Mouse (Mus musculus) cerebral cortex, adult 2 months (tissue): ENCODE measurements around the gene Otud7b.

ENCODE experiments used
- WGBS: fragments of 180-500 bp; shearing (Covaris S2); methylation state at CpG from one replicate; pipeline ENCODE4 v1.1.7; 2018; 5-methylcytosine and 5-hydroxymethylcytosine counted together

Otud7b gene

DNA sequence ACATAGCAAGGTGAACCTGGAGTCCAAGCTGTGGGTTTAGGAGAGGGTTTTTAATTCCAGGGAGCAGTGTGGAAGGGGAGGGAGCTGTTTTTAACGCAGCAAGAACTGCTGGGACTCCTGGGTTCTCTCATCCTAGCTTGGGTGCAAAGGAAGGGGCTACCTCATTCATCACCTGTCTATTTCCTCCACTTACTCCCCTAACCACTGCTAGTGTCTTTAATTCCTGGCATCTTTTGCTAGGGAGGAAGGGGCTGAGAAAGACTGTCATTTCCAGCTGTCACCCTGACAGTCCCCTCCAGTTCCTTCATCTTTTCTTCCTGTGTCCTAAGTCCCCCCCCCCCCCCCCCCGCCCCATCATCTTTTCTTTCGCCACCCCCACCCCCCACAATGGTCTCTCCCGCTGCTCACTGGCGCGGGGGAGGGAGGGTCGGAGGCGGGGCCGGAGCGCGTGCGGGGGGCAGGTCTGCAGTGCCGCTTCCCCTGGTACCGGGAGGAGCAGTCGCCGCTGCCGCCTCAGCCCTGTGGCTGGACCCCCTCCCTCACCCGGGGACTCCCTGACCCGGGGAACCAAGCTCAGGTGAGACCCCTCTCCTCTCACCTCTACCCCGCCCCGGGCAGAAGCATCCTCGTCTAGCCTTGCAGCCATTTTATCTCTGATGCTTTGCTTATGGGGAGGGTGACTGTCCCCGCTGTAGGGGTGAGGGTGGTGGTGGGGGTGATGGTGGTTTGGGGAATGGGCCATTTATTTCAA, 76.6 kb downstream of the Otud7b start, which contains the start of gene Sv2a:
TSS of gene Sv2a (plus strand) at position 425 of the 751 bp plus-strand sequence.
- WGBS, result 2% methylated on average over 19 of the region's 23 CpGs

DNA sequence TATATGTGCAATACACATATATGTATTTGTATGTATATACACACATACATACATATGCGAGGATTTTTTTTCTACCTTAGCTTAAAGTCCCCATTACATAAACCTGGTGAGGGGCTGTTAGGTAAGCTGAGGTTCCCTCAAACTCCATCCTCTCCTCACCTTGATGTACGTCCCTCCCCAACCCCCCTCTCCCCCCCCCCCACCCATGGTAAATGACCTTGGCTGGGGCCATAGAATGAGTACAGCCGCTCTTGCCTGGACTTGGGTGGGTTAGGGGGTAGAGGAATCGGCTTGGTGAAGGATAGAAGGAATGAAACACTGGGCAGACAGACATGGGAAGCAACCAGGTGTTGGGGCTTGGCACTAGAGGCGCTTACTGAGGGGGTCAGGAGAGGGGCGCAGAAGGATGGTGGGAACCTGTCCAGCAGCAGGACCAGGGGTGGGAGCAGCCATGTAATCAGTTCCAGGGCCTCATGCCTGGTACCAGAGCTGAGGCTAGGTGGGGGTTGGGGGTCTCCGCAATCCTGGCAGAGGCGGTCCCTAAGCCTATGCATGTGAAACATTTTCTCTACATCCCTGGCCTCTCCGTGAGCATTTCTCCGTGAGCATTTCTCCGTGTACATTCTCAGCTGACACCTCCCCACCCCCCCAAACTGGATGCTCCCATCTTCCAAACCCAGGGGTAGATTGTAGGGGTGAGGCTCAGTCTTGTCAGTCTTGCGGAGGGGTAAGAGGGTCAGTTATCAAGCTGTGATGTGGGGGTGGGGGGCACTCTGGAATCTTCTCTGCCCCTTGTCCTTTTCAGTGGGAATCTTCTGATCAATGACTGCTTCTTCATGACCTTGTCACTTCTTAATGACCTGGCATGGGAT, 77.4 kb downstream of the Otud7b start:
- WGBS, result 20% methylated on average over 12 of the region's 12 CpGs

DNA sequence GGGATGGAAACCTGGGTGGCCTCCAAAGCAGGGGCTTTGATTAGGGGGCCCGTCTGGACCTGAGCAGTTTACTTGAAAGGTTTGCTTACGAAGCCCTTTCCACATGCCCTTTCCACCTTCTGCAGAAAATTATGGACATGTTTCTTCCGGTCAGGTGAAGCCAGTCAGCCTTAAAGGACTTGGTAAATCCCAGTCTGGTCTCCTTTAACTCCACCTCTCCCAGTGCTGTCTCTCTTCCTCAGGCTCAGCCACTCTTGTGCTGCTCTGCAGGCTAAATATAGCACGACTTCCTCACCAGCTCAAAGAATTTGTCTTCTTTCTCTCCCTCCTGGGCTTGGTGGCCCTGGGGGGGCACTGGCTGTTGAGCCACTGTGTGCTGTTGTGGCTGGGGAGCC, 78.1 kb downstream of the Otud7b start:
- 9% methylated on average over 4 of the region's 4 CpGs for WGBS

DNA sequence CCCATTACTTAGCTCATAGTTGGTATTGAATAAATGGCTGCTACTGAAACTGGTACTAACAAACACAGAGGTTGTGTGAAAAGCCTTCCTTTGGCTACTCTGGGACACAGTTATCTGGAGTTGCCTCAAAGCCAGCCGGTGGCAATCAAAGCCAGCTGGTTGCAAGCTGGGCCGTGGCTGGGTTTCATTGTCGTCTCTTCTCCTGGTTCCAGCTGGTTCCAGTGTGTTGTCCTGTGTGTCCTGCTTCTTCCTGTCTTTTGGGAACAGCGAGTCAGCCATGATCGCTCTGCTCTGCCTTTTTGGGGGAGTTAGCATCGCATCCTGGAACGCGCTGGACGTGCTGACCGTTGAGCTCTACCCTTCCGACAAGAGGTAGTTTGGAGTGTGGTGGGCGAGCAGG, 88.7 kb downstream of the Otud7b start:
- WGBS, result 49% methylated on average over 12 of the region's 12 CpGs

DNA sequence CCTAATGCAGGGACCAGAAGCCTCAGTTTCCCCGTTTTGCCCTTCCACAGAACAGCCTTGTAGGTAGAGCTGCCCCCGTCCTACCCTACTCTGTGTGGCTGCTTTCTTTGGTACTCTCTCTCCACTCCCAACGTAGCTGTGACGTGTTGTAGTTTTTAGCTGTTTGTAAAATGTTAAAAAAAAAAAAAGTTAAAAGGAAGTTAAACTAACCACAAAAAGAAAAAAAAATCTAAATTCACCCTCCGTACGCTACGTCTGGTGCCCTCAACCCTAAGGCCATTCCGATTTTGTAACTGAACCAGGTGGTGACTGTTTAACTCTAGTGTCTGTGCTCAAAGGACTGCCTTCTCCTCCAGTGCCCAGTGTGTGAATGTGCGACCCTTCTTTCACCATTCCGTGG, 90.6 kb downstream of the Otud7b start:
- WGBS, result 79% methylated on average over 10 of the region's 10 CpGs

DNA sequence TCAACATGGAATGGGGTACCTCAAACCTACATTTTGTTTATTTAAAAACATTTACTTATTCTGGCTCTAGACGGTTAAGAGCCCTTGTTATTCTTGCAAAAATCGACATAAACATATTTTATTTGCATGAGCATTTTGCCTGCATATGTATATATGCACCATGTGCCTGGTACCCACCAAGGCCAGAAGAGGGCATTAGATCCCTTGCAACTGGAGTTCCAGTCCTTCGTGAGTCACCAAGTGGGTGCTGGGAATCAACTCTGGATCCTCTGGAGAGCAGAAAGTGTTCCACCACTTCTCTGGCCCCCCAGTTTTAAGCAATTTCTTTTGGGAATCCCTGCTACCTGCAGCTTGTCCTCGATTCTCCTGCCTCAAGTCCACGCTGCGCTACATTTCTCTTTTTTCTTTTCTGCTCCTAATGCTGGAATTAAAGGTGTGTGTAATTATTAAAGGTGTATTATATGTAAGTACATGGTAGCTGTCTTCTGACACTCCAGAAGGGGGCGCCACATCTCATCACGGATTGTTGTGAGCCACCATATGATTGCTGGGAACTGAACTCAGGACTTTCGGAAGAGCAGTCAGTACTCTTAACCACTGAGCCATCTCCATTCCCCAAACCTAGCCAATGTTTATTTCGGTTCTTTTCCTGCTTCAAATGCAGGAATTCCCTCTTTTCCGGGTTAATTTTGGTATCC, 91.4 kb downstream of the Otud7b start:
- 79% methylated on average over 11 of the region's 11 CpGs for WGBS

DNA sequence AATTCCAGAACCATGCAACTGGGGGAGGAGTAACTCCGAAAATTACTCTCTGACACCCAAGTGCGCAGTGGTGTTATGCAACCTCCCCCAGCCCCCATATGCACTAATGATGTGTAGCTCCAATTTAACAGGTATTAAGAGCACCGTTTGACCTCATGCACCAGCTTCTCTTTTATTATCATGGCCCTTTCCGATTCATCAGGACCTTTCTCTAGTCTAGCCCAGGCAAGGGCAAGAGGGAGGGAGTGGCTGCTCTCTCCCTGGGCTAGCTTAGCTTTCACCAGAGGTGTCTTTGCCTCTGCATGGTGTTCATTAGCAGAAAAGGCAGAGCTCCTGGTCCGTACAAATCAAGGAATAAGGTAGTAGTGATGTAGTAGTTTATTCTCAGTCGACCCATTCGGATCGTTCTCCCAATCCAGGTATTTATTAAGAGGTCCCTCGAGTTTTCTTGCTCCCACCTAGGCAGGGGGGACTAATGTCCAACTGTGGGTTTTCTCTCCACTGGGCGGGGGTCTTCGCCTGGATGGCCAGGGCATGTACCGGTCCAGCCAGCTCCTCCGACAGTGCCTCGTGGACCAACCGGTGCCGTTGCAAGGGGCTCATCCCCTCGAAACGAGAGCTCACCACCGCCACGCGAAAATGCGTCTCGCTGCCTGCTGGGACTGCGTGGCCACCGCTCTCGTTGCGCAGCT, 92.3 kb downstream of the Otud7b start:
- 12% methylated on average over 27 of the region's 27 CpGs for WGBS

DNA sequence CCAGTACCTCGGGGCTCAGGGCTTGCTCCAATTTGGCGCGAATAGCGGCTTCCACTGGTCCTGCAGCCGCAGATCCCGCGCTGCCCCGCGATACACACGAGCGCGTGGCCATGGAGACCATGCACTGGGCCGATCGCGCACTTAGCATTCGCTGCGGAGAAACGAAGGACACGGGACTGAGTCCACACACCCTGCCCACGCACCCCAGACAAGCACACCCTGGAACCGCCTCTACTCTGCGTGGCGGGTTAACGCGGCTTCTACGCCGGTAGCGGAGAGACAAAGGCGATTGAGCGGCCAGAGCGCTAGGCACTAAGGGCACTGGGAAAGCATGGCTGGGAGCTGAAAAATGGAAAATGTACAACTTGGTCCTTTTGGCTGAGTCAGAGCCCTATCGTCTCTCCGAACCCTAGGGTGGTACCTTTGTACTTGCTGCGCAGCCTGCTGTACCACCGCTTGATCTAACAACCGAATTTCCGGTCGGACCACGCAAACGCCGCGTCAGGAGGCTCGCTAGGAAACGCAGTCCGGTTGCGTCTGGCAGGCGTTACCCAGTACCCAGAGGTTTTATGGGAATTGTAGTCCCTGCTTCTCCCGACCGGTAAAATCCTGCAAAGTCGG, 92.9 kb downstream of the Otud7b start:
- WGBS, result under 1% methylated on average over 50 of the region's 50 CpGs

DNA sequence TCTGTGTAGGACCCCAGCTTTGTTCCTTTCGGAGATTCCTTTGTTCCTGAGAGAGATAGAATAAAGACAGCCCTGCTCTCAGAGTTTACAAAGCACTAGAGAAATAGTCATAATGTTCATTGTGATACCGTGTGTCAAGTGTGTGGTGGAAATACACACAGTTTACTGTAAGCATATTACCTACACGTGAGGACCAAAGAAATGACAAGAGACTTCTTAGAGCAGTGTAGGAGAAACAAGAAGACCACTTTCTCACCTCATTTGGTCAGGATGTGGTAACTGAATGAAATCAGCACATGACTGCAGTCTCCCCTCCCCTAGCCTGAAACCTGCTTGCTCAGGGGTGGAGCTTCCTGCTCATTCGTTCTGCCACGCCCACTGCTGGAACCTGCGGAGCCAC, 93.9 kb downstream of the Otud7b start:
- 4% methylated on average over 6 of the region's 6 CpGs for WGBS

DNA sequence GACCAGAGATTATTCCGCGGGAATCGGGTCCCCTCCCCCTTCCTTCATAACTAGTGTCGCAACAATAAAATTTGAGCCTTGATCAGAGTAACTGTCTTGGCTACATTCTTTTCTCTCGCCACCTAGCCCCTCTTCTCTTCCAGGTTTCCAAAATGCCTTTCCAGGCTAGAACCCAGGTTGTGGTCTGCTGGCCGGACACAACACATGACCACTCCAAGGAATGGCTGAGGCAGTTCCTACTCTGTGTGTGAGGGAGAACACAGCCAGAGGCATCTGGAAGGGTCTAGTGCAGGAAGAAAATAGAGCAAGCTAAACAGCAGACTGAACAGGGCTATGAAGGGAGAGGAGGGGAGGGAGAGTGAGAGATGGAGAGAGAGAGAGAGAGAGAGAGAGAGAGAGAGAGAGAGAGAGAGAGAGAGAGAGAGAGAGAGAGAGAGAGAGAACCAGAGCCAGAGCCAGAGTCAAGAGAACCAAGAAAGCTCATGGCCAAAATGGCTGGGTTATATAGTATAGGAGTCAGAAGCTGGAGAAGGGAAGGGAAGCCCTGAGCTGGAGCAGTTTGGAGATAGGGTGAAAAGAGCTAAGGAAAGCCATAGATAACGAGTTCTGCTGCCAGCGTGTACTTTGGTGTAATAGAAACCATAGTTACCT, 94.4 kb downstream of the Otud7b start:
- 26% methylated on average over 8 of the region's 8 CpGs for WGBS

DNA sequence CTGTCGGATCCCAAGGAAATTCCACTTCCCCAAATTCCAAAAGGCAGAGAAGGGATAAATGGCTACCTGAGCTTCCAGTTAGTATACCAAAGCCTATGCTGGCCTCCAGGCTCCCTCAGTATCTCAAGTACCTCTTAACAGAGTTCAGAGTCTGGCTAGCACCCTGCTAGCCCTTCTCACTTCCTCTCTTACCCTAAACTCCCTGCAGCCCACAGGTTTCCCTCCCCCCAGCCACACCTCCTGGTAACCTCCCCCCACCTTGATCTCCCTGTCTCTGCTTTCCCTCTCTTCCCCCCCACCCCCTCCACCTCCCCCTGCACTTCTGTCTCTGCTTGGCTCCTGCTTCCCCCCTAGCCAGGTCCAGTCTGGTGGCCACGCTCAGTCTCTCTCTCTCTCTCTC, 95.4 kb downstream of the Otud7b start:
- WGBS, result 78% methylated on average over 2 of the region's 2 CpGs

DNA sequence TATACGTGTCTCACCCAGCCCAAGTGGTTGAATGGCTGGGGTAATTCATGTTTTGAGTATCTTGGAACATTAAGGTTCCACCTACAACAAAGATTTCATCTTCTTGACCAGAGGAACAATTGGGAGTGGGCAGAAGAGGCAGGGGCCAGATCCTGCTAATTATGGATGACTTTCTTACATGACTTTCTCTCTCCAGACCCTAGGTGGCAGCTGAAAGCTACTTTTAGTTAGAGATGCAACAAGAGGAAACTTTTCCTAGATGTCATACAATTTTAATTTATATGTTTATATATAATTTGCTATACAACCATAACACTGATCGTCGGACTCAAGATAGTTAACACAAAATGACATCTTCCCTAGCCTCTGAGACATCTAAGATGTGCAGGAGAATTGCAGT, 103.5 kb downstream of the Otud7b start:
- 76% methylated on average over 3 of the region's 3 CpGs for WGBS

DNA sequence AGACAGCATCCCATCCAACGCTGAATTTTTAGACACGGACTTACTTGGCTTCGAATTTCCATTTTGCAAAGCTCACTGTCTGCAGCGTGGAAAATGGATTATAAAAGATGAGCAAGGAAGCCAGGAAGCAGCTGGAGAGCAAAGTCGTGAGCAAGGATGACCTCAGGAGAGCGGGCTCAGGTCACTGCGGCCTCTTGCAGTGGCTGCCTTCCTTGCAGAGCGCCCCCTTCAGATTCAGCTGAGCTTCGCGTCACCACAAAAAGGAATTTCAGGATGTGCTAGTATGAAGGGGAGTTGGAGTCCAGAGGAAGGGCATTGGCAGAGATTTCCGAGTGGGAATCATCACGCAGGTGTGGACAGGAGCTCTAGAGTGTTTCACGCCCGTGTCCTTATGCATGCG, 104.9 kb downstream of the Otud7b start:
- 25% methylated on average over 15 of the region's 15 CpGs for WGBS
